Mouse (Mus musculus) ES-Bruce4 (cell line): ENCODE measurements at regions not wholly inside any gene's neighbourhood (a gene's known extent, or its start where the extent isn't known, plus 50 kb on each side); places are given as distances from the start of the nearest gene placed in this dataset.

Experiments used
- CTCF ChIP-seq: IDR thresholded peaks from one replicate; pipeline ENCODE4 v1.8.1; 2011; ENCODE audit warnings: low read depth, low read length
- EP300 ChIP-seq: IDR thresholded peaks from 2 replicates; pipeline ENCODE4 v1.6.1; 2011; ENCODE audit warnings: low read depth, low read length; ENCODE audit not compliant: insufficient read depth
- POLR2A ChIP-seq: IDR thresholded peaks from one replicate; pipeline ENCODE4 v1.8.1; 2011; ENCODE audit warnings: low read length; ENCODE audit not compliant: insufficient read depth

DNA sequence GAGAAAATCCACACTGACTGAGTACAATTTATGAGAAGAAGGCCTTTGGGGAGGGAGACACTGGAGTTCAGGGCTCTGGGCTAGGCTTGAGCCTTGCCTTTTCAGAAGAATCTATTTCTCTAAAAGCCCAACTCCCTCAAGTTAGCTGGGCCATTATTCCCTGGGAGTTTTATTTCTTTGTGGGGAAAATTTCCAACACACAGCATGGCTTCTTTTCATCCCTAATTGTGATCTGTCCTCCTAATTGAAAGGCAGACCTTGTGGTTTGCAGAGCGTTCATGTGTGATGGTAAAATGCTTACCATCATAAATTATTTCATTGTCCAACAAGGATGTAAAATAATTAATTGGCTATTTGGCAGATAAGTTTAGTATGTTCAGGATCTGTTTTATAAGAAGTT is 204.1 kb downstream of the Tgfb2 start:
- TF ChIP-seq CTCF (no peak), POLR2A (no peak), EP300 (no peak)
